Mouse (Mus musculus) cerebellum, adult 2 months (tissue): ENCODE results near the gene Rnf186.

Experiments
- CTCF ChIP-seq: fragments of 200-500 bp; IDR thresholded peaks from 2 replicates; pipeline ENCODE4 v1.5.1; 2011; ENCODE audit warnings: low read depth, mild to moderate bottlenecking, control low read depth, low read length, moderate library complexity, borderline replicate concordance; ENCODE audit not compliant: insufficient read depth
- POLR2A ChIP-seq: fragments of 200-500 bp; IDR thresholded peaks from 2 replicates; pipeline ENCODE4 v1.6.1; 2011; ENCODE audit warnings: low read length, control low read depth, borderline replicate concordance; ENCODE audit not compliant: insufficient read depth

- TF ChIP-seq CTCF, result no peak
- no peak for TF ChIP-seq POLR2A
Observed at GRCm38 (mm10) chr4:138938495-138939269, 28.2 kb upstream of the Rnf186 start.
